Mouse (Mus musculus) left cerebral cortex, postnatal 36 days (tissue): Measurements from ENCODE around the gene Cdk15. TPM values are rescaled to one million over a fixed set of nuclear protein-coding genes. Genes with fewer than 3 reads are reported as not detected.

Experiments used
- DNase-seq, 2 experiments: peaks; one replicate each; pipeline ENCODE4 v3.0.0; 2021 to 2022; ENCODE audit warnings: low spot score in 2 of 2, mixed read lengths in 1 of 2
- intact Hi-C: fragments of 180-260 bp; cut with DNase I; formaldehyde crosslinking; loops from one replicate; pipeline ENCODE4 v1.15.1; 2025
- total RNA-seq, 2 experiments: library from RNA; stranded (reverse); gene quantifications; 2 replicates each; pipeline ENCODE4 v1.2.3; 2021

Cdk15 gene
- total RNA-seq, 2 experiments from 2014 or later, result 0.35 to 1.1 TPM

- intact Hi-C loops, result no loop called here
- DNase-seq, result no peak
Measured at GRCm38 (mm10) chr1:59364463-59365040, 107.8 kb downstream of the Cdk15 start.

GRCm38 (mm10) chr1:59367928-59368648 lies 111.4 kb downstream of the Cdk15 start:
- intact Hi-C loops, result no loop called here
- DNase-seq, result no peak

- no peak for DNase-seq
Measured at GRCm38 (mm10) chr1:59368649-59369319, 112.1 kb downstream of the Cdk15 start.

GRCm38 (mm10) chr1:59369320-59369685 lies 112.6 kb downstream of the Cdk15 start:
- intact Hi-C loops, result no loop called here
- no peak for DNase-seq

More at GRCm38 (mm10) chr1:59368649-59369319, 112.1 kb downstream of the Cdk15 start:
- intact Hi-C loops, result no loop called here

- intact Hi-C loops, result no loop called here
- DNase-seq, result no peak
Measured at GRCm38 (mm10) chr1:59370355-59370950, 113.7 kb downstream of the Cdk15 start.

- no peak for DNase-seq
Measured at GRCm38 (mm10) chr1:59376021-59376548, 119.4 kb downstream of the Cdk15 start.

GRCm38 (mm10) chr1:59376557-59376956 lies 119.9 kb downstream of the Cdk15 start:
- intact Hi-C loops, result no loop called here
- no peak for DNase-seq

More at GRCm38 (mm10) chr1:59376021-59376548, 119.4 kb downstream of the Cdk15 start:
- intact Hi-C loops, result no loop called here

- intact Hi-C loops, result no loop called here
- DNase-seq, result no peak
Measured at GRCm38 (mm10) chr1:59377312-59377711, 120.6 kb downstream of the Cdk15 start.

GRCm38 (mm10) chr1:59380926-59381325 lies 124.2 kb downstream of the Cdk15 start:
- no peak for DNase-seq
- intact Hi-C loops, result no loop called here

- DNase-seq, result no peak
- intact Hi-C loops, result no loop called here
Measured at GRCm38 (mm10) chr1:59381483-59381882, 124.8 kb downstream of the Cdk15 start.

GRCm38 (mm10) chr1:59382516-59382915 lies 125.8 kb downstream of the Cdk15 start:
- no peak for DNase-seq
- intact Hi-C loops, result no loop called here

GRCm38 (mm10) chr1:59383049-59383610 lies 126.4 kb downstream of the Cdk15 start:
- DNase-seq, result no peak
- intact Hi-C loops, result no loop called here

GRCm38 (mm10) chr1:59384400-59384799 lies 127.7 kb downstream of the Cdk15 start:
- no peak for DNase-seq
- intact Hi-C loops, result no loop called here

- DNase-seq, result no peak
- intact Hi-C loops, result no loop called here
Measured at GRCm38 (mm10) chr1:59385641-59386040, 128.9 kb downstream of the Cdk15 start.

GRCm38 (mm10) chr1:59387542-59388314 lies 131.0 kb downstream of the Cdk15 start:
- no peak for DNase-seq
- intact Hi-C loops, result no loop called here

- intact Hi-C loops, result no loop called here
- no peak for DNase-seq
Measured at GRCm38 (mm10) chr1:59389181-59389580, 132.5 kb downstream of the Cdk15 start.

- no peak for DNase-seq
- intact Hi-C loops, result no loop called here
Measured at GRCm38 (mm10) chr1:59391736-59392135, 135.0 kb downstream of the Cdk15 start.

GRCm38 (mm10) chr1:59394072-59394471 lies 137.4 kb downstream of the Cdk15 start:
- no peak for DNase-seq
- intact Hi-C loops, result no loop called here

- intact Hi-C loops, result no loop called here
- DNase-seq, result no peak
Measured at GRCm38 (mm10) chr1:59394616-59395015, 137.9 kb downstream of the Cdk15 start.
